Mouse (Mus musculus) adrenal gland, postnatal 25 days (tissue): Measurements from ENCODE around the gene Wdr20. TPM values are rescaled to one million over a fixed set of nuclear protein-coding genes. Genes with fewer than 3 reads are reported as not detected.

ENCODE experiments used
- total RNA-seq: library from RNA; stranded (reverse); gene quantifications from 2 replicates; pipeline ENCODE4 v1.2.3, GENCODE M21; 2021

Gene Wdr20
- total RNA-seq, 1 experiment from 2014 or later = 51.1 TPM

Other genes starting within 250 kb of the Wdr20 start
- 161 and 235 TPM in 2 replicates for gene Dync1h1, start 136.5 kb upstream of the Wdr20 start, total RNA-seq
- gene 1700001K19Rik, start 55.3 kb upstream of the Wdr20 start, total RNA-seq = not detected in 2 replicates
- 462 and 716 TPM in 2 replicates for gene Hsp90aa1, start 35.2 kb upstream of the Wdr20 start, total RNA-seq
- 1.4 and 1.5 TPM in 2 replicates for gene Mok, start 103.0 kb downstream of the Wdr20 start, total RNA-seq
- 16.3 and 17.7 TPM in 2 replicates for gene Zfp839, start 112.3 kb downstream of the Wdr20 start, total RNA-seq
- 35.8 and 43.9 TPM in 2 replicates for gene Cinp, start 151.2 kb downstream of the Wdr20 start, total RNA-seq
- gene Tecpr2, start 151.3 kb downstream of the Wdr20 start, total RNA-seq = 9.5 and 10.1 TPM in 2 replicates
- 22.3 and 36.5 TPM in 2 replicates for gene Ankrd9, start 241.1 kb downstream of the Wdr20 start, total RNA-seq